8 mouse cellular contexts compared by ENCODE assay signal in the genomic region with DNA sequence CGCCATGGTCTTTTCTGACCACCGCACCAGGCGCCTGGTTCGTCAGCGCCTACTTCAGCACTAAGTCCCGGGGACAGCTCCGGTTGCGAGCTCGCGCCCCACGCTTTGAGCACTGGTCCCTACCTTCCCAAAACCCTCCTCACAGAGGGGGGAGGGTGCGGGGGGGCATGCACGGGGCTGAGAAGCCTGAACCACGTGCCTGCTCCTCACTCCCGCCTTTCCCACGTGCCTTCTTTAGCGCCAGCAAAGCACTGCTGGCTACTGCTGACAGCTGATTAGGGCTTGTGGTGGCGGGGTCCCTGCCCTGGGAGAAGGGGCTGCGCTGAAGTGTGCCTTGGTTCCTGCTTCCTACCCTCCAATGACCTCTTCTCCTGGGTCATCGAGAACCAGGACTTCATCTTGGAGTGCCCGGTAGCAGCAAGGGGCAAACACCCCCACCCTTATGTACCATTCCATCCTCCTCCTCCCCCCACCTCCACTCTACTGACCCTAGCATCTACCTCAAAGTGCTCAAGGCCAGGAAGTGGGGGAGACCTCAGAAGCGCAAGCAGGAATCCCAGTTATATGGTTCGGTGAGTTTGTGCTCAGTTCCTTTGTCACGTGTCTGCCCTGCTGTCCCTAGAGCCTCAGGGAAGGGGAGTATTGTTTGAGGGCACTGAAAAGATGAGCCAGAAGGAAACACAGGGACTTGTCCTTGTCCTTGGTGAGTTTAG. TPM values are rescaled to one million over a fixed set of nuclear protein-coding genes. Genes with fewer than 3 reads are reported as not detected.
DNase-seq lines count a peak whose midpoint lies in the region; ATAC-seq and TF ChIP-seq lines count a peak whose summit lies in the region.
"Had no signal": no experiment of that assay in that cellular context is flagged by ENCODE, and none has a peak within 500 bp of the region (broad histone marks: within the 10 kb centered on the region; RNA-seq: fewer than 3 reads in every experiment).

A gene (minus strand): TSS at position 143 of the 713 bp plus-strand sequence.

- no peaks in the 10 kb centered on the region for H3K9me3 ChIP-seq in embryonic facial prominence, embryonic 10.5 days
- H3K9me3 ChIP-seq in hindbrain, embryonic 15.5 days: no peaks in the 10 kb centered on the region
- H3K9me3 ChIP-seq in limb, embryonic 14.5 days (ENCODE audit: control insufficient read depth, low read length): no peaks in the 10 kb centered on the region
- H3K9me3 ChIP-seq in neural tube, embryonic 14.5 days (ENCODE audit: control insufficient read depth, low read length): no peaks in the 10 kb centered on the region

- peak; percentile 52 for DNase-seq in urinary bladder, postnatal 14 days (ENCODE audit: low spot score)
- DNase-seq in urinary bladder, adult 2 months (ENCODE audit: low spot score): no peak
- DNase-seq in embryonic facial prominence, embryonic 10.5 days (ENCODE audit: low spot score): peak; percentile 84
- peak; percentile 55 for DNase-seq in limb, embryonic 14.5 days (ENCODE audit: low spot score)
- no peak for DNase-seq in adipocyte (ENCODE audit: low spot score)

- no peaks in the 10 kb centered on the region for H3K36me3 ChIP-seq in embryonic facial prominence, embryonic 10.5 days (replicated peaks)
- no peaks in the 10 kb centered on the region for H3K36me3 ChIP-seq in hindbrain, embryonic 15.5 days
- no peaks in the 10 kb centered on the region for H3K36me3 ChIP-seq in limb, embryonic 14.5 days (ENCODE audit: control insufficient read depth, insufficient read depth, low read length)
- H3K36me3 ChIP-seq in neural tube, embryonic 14.5 days (ENCODE audit: control insufficient read depth, insufficient read depth, low read length): no peaks in the 10 kb centered on the region

- H3K4me2 ChIP-seq in hindbrain, embryonic 15.5 days: peak within 1 kb of the TSS; percentile 54
- no peak within 1 kb of the TSS for H3K4me2 ChIP-seq in limb, embryonic 14.5 days (replicated peaks; ENCODE audit: low read depth, low read length, severe bottlenecking)
- peak within 1 kb of the TSS; percentile 32; the same call in 1 of the 2 replicates for H3K4me2 ChIP-seq in neural tube, embryonic 14.5 days (ENCODE audit: low read depth, low read length)

- 6% methylated on average over 24 of the region's 24 CpGs for WGBS in embryonic facial prominence, embryonic 10.5 days
- 5% methylated on average over 24 of the region's 24 CpGs for WGBS in hindbrain, embryonic 15.5 days
- WGBS in limb, embryonic 14.5 days: 8% methylated on average over 24 of the region's 24 CpGs
- 6% methylated on average over 24 of the region's 24 CpGs for WGBS in neural tube, embryonic 14.5 days

- peak; percentile 63; the same call in 1 of the 2 replicates for ATAC-seq in hindbrain, embryonic 15.5 days (ENCODE audit: low FRiP score, low read depth)
- peak; percentile 62; the same call in 1 of the 2 replicates for ATAC-seq in limb, embryonic 14.5 days (ENCODE audit: low FRiP score, low read depth)
- peak; percentile 46 for ATAC-seq in neural tube, embryonic 14.5 days (ENCODE audit: low read depth)

- H3K9ac ChIP-seq in hindbrain, embryonic 15.5 days: 0 out of 2 replicates have a peak within 1 kb of the TSS, but pooled peaks have one; percentile 11
- H3K9ac ChIP-seq in limb, embryonic 14.5 days (ENCODE audit: low read depth, low read length, severe bottlenecking): no peak within 1 kb of the TSS
- H3K9ac ChIP-seq in neural tube, embryonic 14.5 days (replicated peaks; ENCODE audit: low read depth, low read length): peak within 1 kb of the TSS; percentile 32; the same call in 1 of the 2 replicates

- H3K27ac ChIP-seq in embryonic facial prominence, embryonic 10.5 days (replicated peaks): no peak within 1 kb of the TSS
- H3K27ac ChIP-seq in hindbrain, embryonic 15.5 days (replicated peaks): no peak within 1 kb of the TSS
- no peak within 1 kb of the TSS for H3K27ac ChIP-seq in limb, embryonic 14.5 days (replicated peaks; ENCODE audit: low read depth, low read length)
- no peak within 1 kb of the TSS for H3K27ac ChIP-seq in neural tube, embryonic 14.5 days (ENCODE audit: low read depth, low read length)

- peaks cover 24% of the 10 kb centered on the region for H3K4me1 ChIP-seq in embryonic facial prominence, embryonic 10.5 days
- peaks cover 11% of the 10 kb centered on the region for H3K4me1 ChIP-seq in hindbrain, embryonic 15.5 days (replicated peaks)
- H3K4me1 ChIP-seq in limb, embryonic 14.5 days (ENCODE audit: control insufficient read depth, insufficient read depth, low read length): no peaks in the 10 kb centered on the region
- H3K4me1 ChIP-seq in neural tube, embryonic 14.5 days (ENCODE audit: control insufficient read depth, insufficient read depth, low read length): 0 out of 2 replicates have a peak, but pooled peaks cover 7% of the 10 kb centered on the region

- H3K27me3 ChIP-seq in embryonic facial prominence, embryonic 10.5 days (replicated peaks; ENCODE audit: low read depth, poor library complexity, severe bottlenecking): peaks cover 23% of the 10 kb centered on the region
- peaks cover 20% of the 10 kb centered on the region for H3K27me3 ChIP-seq in hindbrain, embryonic 15.5 days
- no peaks in the 10 kb centered on the region for H3K27me3 ChIP-seq in limb, embryonic 14.5 days (ENCODE audit: control insufficient read depth, insufficient read depth, low read length)
- no peaks in the 10 kb centered on the region for H3K27me3 ChIP-seq in neural tube, embryonic 14.5 days (ENCODE audit: control insufficient read depth, insufficient read depth, low read length)

- TF ChIP-seq POLR2A in limb, embryonic 14.5 days (IDR thresholded peaks at IDR 0.05; ENCODE audit: borderline replicate concordance, extremely low read depth, insufficient read depth, insufficient read length): no peak

- H3K4me3 ChIP-seq in embryonic facial prominence, embryonic 10.5 days: peak within 1 kb of the TSS; percentile 33
- peak within 1 kb of the TSS; percentile 25 for H3K4me3 ChIP-seq in hindbrain, embryonic 15.5 days
- no peak within 1 kb of the TSS for H3K4me3 ChIP-seq in limb, embryonic 14.5 days (replicated peaks; ENCODE audit: low read length)
- no peak within 1 kb of the TSS; the same call in 1 of the 2 replicates for H3K4me3 ChIP-seq in neural tube, embryonic 14.5 days (ENCODE audit: low read depth, low read length)
- H3K4me3 ChIP-seq: erythroblast, embryonic 14.5 days had no signal

RNA-seq across cellular contexts. Expression of the gene that starts here (rescaled TPM):
- not detected in 2 replicates for polyA plus RNA-seq in urinary bladder, adult 2 months (2012; rRNA removed)
- 1.6 and 1.8 TPM in 2 replicates for polyA plus RNA-seq in embryonic facial prominence, embryonic 10.5 days (2016; fragmentation: Nextera tagmentation; extraction: Ambion mirVana)
- polyA plus RNA-seq in hindbrain, embryonic 15.5 days (2015; fragmentation: Nextera tagmentation; extraction: Ambion mirVana): 0.19 and 1.3 TPM in 2 replicates
- 0.03 TPM in 1 of 2 replicates, not detected in the other for polyA plus RNA-seq in limb, embryonic 14.5 days (2012; rRNA removed)
- not detected in 2 replicates for polyA plus RNA-seq in limb, embryonic 14.5 days (2014; fragmentation: Nextera tagmentation; extraction: Ambion mirVana)
- polyA plus RNA-seq in neural tube, embryonic 14.5 days (2014; fragmentation: Nextera tagmentation; extraction: Ambion mirVana): 0.13 TPM in 1 of 2 replicates, not detected in the other
- polyA plus RNA-seq: erythroblast, embryonic 14.5 days had no signal

Comparison
In these comparisons a context has a peak if more than half of its experiments do, and no peak if none do; other contexts are left out.
1. DNase-seq: peak in urinary bladder, postnatal 14 days (single experiment) and embryonic facial prominence, embryonic 10.5 days (single experiment); none in urinary bladder, adult 2 months (single experiment) and adipocyte (single experiment).
2. Peak in DNase-seq and ATAC-seq in limb, embryonic 14.5 days; RNA of the gene not detected or under 1 TPM.
3. Peak in ATAC-seq, H3K9ac ChIP-seq and H3K4me2 ChIP-seq in neural tube, embryonic 14.5 days; RNA of the gene not detected or under 1 TPM.
4. H3K4me3 ChIP-seq: peak in embryonic facial prominence, embryonic 10.5 days (single experiment) and hindbrain, embryonic 15.5 days (single experiment); none in limb, embryonic 14.5 days (single experiment) and neural tube, embryonic 14.5 days (single experiment).
5. Peak in every context shown above with its lines, with median percentiles within 50 percentile points of each other: ATAC-seq.